Mouse (Mus musculus): ENCODE results near the gene Enpp3.

Gene Enpp3

GRCm38 (mm10) chr10:24836366-24837038, 6.1 kb downstream of the Enpp3 start:
- TF ChIP-seq NANOG (IDR thresholded peaks at IDR 0.05; ENCODE audit: borderline replicate concordance, low read length) (no peak), POU5F1 (IDR thresholded peaks at IDR 0.05; ENCODE audit: borderline replicate concordance, low read length) (no peak), CTCF (conservative IDR thresholded peaks at IDR 0.05; ENCODE audit: low read length) (no peak)
- H3K27me3 ChIP-seq (ENCODE audit: insufficient read depth, low read length), result no peaks in the 10 kb centered on the region

DNA sequence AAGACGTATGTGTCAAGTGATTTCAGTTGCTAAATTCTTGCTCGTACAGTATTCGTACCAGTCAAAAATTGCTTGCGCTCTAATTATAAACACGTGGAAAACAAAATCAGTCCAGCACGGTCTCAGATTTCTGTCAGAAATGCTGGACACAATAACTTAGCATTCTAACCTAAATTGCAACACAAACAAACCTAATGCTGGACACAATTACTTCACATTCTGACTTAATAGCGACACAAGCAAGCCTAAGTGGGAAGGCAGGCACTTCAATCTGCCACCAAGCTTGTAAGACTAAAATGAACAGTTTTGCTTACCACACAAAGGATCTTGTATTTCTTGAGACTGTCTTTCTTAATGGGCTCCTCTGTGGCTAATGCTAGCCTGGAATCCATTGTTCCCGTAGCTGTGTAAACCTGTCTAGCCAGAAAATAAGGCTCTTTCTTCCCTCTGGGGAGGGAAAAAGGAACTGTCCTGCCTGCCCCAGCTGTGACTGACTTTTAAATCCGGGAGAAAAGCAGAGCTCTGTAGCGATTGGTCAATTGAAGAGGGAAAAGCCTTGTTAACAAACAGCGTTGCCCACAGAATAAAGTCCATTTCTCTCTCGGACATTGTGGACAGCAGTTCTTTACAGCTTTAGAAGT, 6.8 kb downstream of the Enpp3 start:
- H3K4me3 ChIP-seq (replicated peaks; ENCODE audit: low read length), result peak overlapping the region; percentile 76
- H3K27me3 ChIP-seq (ENCODE audit: insufficient read depth, low read length), result no peaks in the 10 kb centered on the region
- peaks cover 38% of the 10 kb centered on the region for H3K4me1 ChIP-seq (replicated peaks; ENCODE audit: low read depth, low read length)
- TF ChIP-seq CTCF (conservative IDR thresholded peaks at IDR 0.05; ENCODE audit: low read length), result no peak
- TF ChIP-seq NANOG (IDR thresholded peaks at IDR 0.05; ENCODE audit: borderline replicate concordance, low read length), result no peak
- no peak for TF ChIP-seq POU5F1 (IDR thresholded peaks at IDR 0.05; ENCODE audit: borderline replicate concordance, low read length)
- peaks cover 37% of the 10 kb centered on the region for H3K9me3 ChIP-seq (ENCODE audit: low read length)
- H3K36me3 ChIP-seq (ENCODE audit: insufficient read depth, low read length), result peaks cover 29% of the 10 kb centered on the region

More at GRCm38 (mm10) chr10:24836366-24837038, 6.1 kb downstream of the Enpp3 start:
- H3K4me3 ChIP-seq (replicated peaks; ENCODE audit: low read length), result peak overlapping the region; percentile 76
- H3K4me1 ChIP-seq (replicated peaks; ENCODE audit: low read depth, low read length), result peaks cover 32% of the 10 kb centered on the region
- peaks cover 39% of the 10 kb centered on the region for H3K9me3 ChIP-seq (ENCODE audit: low read length)
- peaks cover 27% of the 10 kb centered on the region for H3K36me3 ChIP-seq (ENCODE audit: insufficient read depth, low read length)

GRCm38 (mm10) chr10:24834634-24835371, 7.8 kb downstream of the Enpp3 start:
- Histone ChIP-seq H3K27me3 (ENCODE audit: insufficient read depth, low read length) (no peaks in the 10 kb centered on the region), H3K9me3 (ENCODE audit: low read length) (peaks cover 29% of the 10 kb centered on the region), H3K4me1 (replicated peaks; ENCODE audit: low read depth, low read length) (peaks cover 46% of the 10 kb centered on the region), H3K4me3 (replicated peaks; ENCODE audit: low read length) (peak overlapping the region; percentile 76), H3K36me3 (ENCODE audit: insufficient read depth, low read length) (peaks cover 39% of the 10 kb centered on the region)
- peak; percentile 12; the same call in 1 of the 2 replicates for TF ChIP-seq NANOG (IDR thresholded peaks at IDR 0.05; ENCODE audit: borderline replicate concordance, low read length)
- TF ChIP-seq CTCF (conservative IDR thresholded peaks at IDR 0.05; ENCODE audit: low read length), result no peak
- no peak; the same call in 1 of the 2 replicates for TF ChIP-seq POU5F1 (IDR thresholded peaks at IDR 0.05; ENCODE audit: borderline replicate concordance, low read length)

GRCm38 (mm10) chr10:24832306-24832705, 10.3 kb downstream of the Enpp3 start:
- no peak overlapping the region for H3K4me3 ChIP-seq (replicated peaks; ENCODE audit: low read length)
- H3K36me3 ChIP-seq (ENCODE audit: insufficient read depth, low read length), result peaks cover 45% of the 10 kb centered on the region
- H3K4me1 ChIP-seq (replicated peaks; ENCODE audit: low read depth, low read length), result peaks cover 66% of the 10 kb centered on the region
- no peak for TF ChIP-seq NANOG (IDR thresholded peaks at IDR 0.05; ENCODE audit: borderline replicate concordance, low read length)
- no peak for TF ChIP-seq CTCF (conservative IDR thresholded peaks at IDR 0.05; ENCODE audit: low read length)
- no peak for TF ChIP-seq POU5F1 (IDR thresholded peaks at IDR 0.05; ENCODE audit: borderline replicate concordance, low read length)
- peaks cover 4% of the 10 kb centered on the region for H3K9me3 ChIP-seq (ENCODE audit: low read length)
- no peaks in the 10 kb centered on the region for H3K27me3 ChIP-seq (ENCODE audit: insufficient read depth, low read length)

DNA sequence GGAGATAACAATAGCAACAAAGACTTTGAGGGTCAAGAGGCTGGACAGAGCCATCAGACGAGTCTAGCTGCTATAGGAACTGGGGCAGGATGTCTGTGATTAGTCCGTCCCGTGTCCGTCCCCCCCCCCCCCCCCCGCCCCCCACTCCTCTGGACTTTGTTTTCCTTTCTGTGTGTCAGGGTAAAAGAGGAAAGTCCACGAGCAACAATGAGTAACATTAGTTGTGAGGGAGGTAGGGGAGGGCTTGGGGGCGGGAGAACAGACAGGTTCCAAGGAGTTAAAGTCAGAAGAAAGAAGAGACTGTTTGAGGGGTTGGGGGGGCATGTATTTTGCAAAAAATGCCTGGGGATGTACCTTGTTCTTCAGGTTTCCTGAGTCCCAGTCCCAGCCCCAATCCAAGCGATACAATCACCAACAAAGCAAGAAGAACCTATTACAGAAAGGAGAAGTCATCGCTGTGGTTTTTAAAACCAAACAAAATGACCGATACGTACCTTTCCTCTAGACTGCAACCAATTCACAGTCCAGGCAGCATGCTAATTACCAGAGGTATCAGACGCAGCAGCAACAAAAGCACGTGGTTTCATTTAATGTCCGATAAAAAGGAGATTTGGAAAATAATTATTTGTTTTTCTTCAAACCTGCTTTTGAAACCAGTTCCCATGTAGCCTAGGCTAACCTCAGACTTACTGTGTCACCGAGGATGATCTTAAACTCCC, 11.1 kb downstream of the Enpp3 start:
- H3K27me3 ChIP-seq (ENCODE audit: insufficient read depth, low read length), result no peaks in the 10 kb centered on the region
- peaks cover 44% of the 10 kb centered on the region for H3K36me3 ChIP-seq (ENCODE audit: insufficient read depth, low read length)
- no peaks in the 10 kb centered on the region for H3K9me3 ChIP-seq (ENCODE audit: low read length)
- peak overlapping the region; percentile 11 for H3K4me3 ChIP-seq (replicated peaks; ENCODE audit: low read length)
- peaks cover 70% of the 10 kb centered on the region for H3K4me1 ChIP-seq (replicated peaks; ENCODE audit: low read depth, low read length)
- no peak for TF ChIP-seq CTCF (conservative IDR thresholded peaks at IDR 0.05; ENCODE audit: low read length)
- no peak for TF ChIP-seq NANOG (IDR thresholded peaks at IDR 0.05; ENCODE audit: borderline replicate concordance, low read length)
- TF ChIP-seq POU5F1 (IDR thresholded peaks at IDR 0.05; ENCODE audit: borderline replicate concordance, low read length), result no peak

DNA sequence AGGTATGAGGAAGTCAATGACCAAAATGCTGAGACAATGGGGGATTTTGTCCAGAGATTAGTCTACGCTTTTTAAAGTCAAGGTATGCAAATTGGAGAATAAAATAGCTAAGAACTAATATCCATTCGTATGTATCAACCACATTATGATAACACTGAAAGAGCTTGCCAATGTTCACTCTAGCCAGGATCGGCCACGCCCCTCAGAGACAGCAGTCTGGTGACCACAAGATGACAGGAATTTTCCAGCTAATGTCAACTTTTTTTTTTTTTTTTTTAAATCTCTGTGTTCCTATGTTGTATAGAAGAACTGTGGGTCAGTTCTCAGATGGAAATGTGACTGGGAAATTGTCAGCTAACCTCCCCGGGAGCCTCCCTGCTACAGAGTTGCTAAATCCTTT, 12.2 kb downstream of the Enpp3 start:
- H3K4me3 ChIP-seq (replicated peaks; ENCODE audit: low read length), result no peak overlapping the region
- H3K4me1 ChIP-seq (replicated peaks; ENCODE audit: low read depth, low read length), result peaks cover 74% of the 10 kb centered on the region
- H3K36me3 ChIP-seq (ENCODE audit: insufficient read depth, low read length), result peaks cover 52% of the 10 kb centered on the region
- TF ChIP-seq CTCF (conservative IDR thresholded peaks at IDR 0.05; ENCODE audit: low read length) (no peak), POU5F1 (IDR thresholded peaks at IDR 0.05; ENCODE audit: borderline replicate concordance, low read length) (no peak), NANOG (IDR thresholded peaks at IDR 0.05; ENCODE audit: borderline replicate concordance, low read length) (no peak)
- H3K9me3 ChIP-seq (ENCODE audit: low read length), result no peaks in the 10 kb centered on the region
- no peaks in the 10 kb centered on the region for H3K27me3 ChIP-seq (ENCODE audit: insufficient read depth, low read length)

DNA sequence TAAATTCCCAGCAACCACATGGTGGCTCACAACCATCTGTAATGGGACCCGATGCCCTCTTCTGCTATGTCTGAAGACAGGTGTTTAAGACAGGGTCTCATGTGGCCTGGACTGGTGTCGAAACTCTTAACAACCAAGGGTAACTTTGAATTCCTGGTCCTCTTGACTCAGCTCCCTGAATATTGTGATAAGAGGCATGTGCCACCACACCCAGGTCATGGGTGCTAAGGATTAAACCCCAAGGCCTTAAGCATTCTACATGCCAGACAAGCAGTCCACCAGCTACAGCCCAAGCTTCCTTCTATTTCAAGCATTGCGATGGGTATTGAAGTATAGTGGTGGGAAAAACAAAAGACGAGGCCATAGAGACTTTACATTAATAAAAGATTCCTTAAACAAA, 14.5 kb downstream of the Enpp3 start:
- Histone ChIP-seq H3K4me3 (replicated peaks; ENCODE audit: low read length) (no peak overlapping the region), H3K9me3 (ENCODE audit: low read length) (no peaks in the 10 kb centered on the region), H3K36me3 (ENCODE audit: insufficient read depth, low read length) (peaks cover 73% of the 10 kb centered on the region), H3K4me1 (replicated peaks; ENCODE audit: low read depth, low read length) (peaks cover 87% of the 10 kb centered on the region), H3K27me3 (ENCODE audit: insufficient read depth, low read length) (no peaks in the 10 kb centered on the region)
- TF ChIP-seq CTCF (conservative IDR thresholded peaks at IDR 0.05; ENCODE audit: low read length) (no peak), POU5F1 (IDR thresholded peaks at IDR 0.05; ENCODE audit: borderline replicate concordance, low read length) (no peak), NANOG (IDR thresholded peaks at IDR 0.05; ENCODE audit: borderline replicate concordance, low read length) (no peak)

GRCm38 (mm10) chr10:24826130-24826529, 16.5 kb downstream of the Enpp3 start:
- H3K4me1 ChIP-seq (replicated peaks; ENCODE audit: low read depth, low read length), result peaks cover 69% of the 10 kb centered on the region
- no peaks in the 10 kb centered on the region for H3K9me3 ChIP-seq (ENCODE audit: low read length)
- H3K27me3 ChIP-seq (ENCODE audit: insufficient read depth, low read length), result no peaks in the 10 kb centered on the region
- no peak overlapping the region for H3K4me3 ChIP-seq (replicated peaks; ENCODE audit: low read length)
- no peak for TF ChIP-seq CTCF (conservative IDR thresholded peaks at IDR 0.05; ENCODE audit: low read length)
- 0 out of 2 replicates have a peak, but pooled peaks have one; percentile 6 for TF ChIP-seq NANOG (IDR thresholded peaks at IDR 0.05; ENCODE audit: borderline replicate concordance, low read length)
- TF ChIP-seq POU5F1 (IDR thresholded peaks at IDR 0.05; ENCODE audit: borderline replicate concordance, low read length), result no peak
- H3K36me3 ChIP-seq (ENCODE audit: insufficient read depth, low read length), result peaks cover 79% of the 10 kb centered on the region
